Mouse (Mus musculus) T-helper 2 cell (primary cell): Measurements from ENCODE around the gene Zfp61.

ENCODE experiments used
- in situ Hi-C: fragments of 300-600 bp; cut with MboI, MseI; formaldehyde crosslinking; loops from one replicate; pipeline ENCODE4 v1.15.1; 2025; ENCODE audit warnings: high pct_unique_total_duplicates

Gene Zfp61

GRCm38 (mm10) chr7:24300771-24301282 lies at the start of gene Zfp61:
TSS of gene Zfp61 (minus strand) at chr7:24301232.
- in situ Hi-C loops = no loop called here

GRCm38 (mm10) chr7:24348896-24349295 lies 47.9 kb upstream of the Zfp61 start, which contains the start of gene Lypd5:
TSS of gene Lypd5 (plus strand) at chr7:24349196.
- in situ Hi-C loops = no loop called here

GRCm38 (mm10) chr7:24346444-24346843 lies 45.4 kb upstream of the Zfp61 start:
- in situ Hi-C loops = no loop called here

- in situ Hi-C loops = no loop called here
These were observed 42.8 kb upstream of the Zfp61 start for GRCm38 (mm10) chr7:24343701-24344272.

- in situ Hi-C loops = no loop called here
These were observed 37.2 kb upstream of the Zfp61 start for GRCm38 (mm10) chr7:24338241-24338640.

- in situ Hi-C loops = no loop called here
These were observed 34.8 kb upstream of the Zfp61 start for GRCm38 (mm10) chr7:24335699-24336309.

GRCm38 (mm10) chr7:24333304-24333986 lies 32.4 kb upstream of the Zfp61 start, which contains the start of gene Tescl:
TSS of gene Tescl (minus strand) at chr7:24333936.
- in situ Hi-C loops = no loop called here

GRCm38 (mm10) chr7:24327281-24327975 lies 26.4 kb upstream of the Zfp61 start:
- in situ Hi-C loops = no loop called here

- in situ Hi-C loops = no loop called here
These were observed 25.5 kb upstream of the Zfp61 start for GRCm38 (mm10) chr7:24326273-24327135.

- in situ Hi-C loops = no loop called here
These were observed 24.7 kb upstream of the Zfp61 start for GRCm38 (mm10) chr7:24325675-24326128.

GRCm38 (mm10) chr7:24325197-24325596 lies 24.2 kb upstream of the Zfp61 start:
- in situ Hi-C loops = no loop called here

- in situ Hi-C loops = no loop called here
These were observed 21.6 kb upstream of the Zfp61 start for GRCm38 (mm10) chr7:24322593-24322992.

- in situ Hi-C loops = no loop called here
These were observed 17.9 kb upstream of the Zfp61 start for GRCm38 (mm10) chr7:24318942-24319341.

GRCm38 (mm10) chr7:24316567-24317092 lies 15.6 kb upstream of the Zfp61 start, which contains the start of gene Zfp94:
TSS of gene Zfp94 (minus strand) at chr7:24316666.
- in situ Hi-C loops = no loop called here

GRCm38 (mm10) chr7:24315726-24316566 lies 14.9 kb upstream of the Zfp61 start:
- in situ Hi-C loops = no loop called here

- in situ Hi-C loops = loop anchor here (10.0 kb wide), 1 partner anchor 335 kb away; no protein-coding TSS in a partner anchor
These were observed 1.1 kb downstream of the Zfp61 start for GRCm38 (mm10) chr7:24299823-24300481.

- in situ Hi-C loops = loop anchor here (10.0 kb wide), 1 partner anchor 334 kb away; no protein-coding TSS in a partner anchor
These were observed 1.9 kb downstream of the Zfp61 start for GRCm38 (mm10) chr7:24298973-24299708.

GRCm38 (mm10) chr7:24298635-24298972 lies 2.4 kb downstream of the Zfp61 start:
- in situ Hi-C loops = loop anchor here (10.0 kb wide), 1 partner anchor 334 kb away; no protein-coding TSS in a partner anchor
